Mouse (Mus musculus): ENCODE data around the gene Desi1.

GRCm38 (mm10) chr15:82027726-82028125, 5.9 kb downstream of the Desi1 start:
- TF ChIP-seq GATA1 (IDR thresholded peaks at IDR 0.05; ENCODE audit: low read length), result no peak
- TF ChIP-seq TAL1 (IDR thresholded peaks at IDR 0.05; ENCODE audit: low read length), result no peak
